Mouse (Mus musculus) adrenal gland, postnatal 36 days (tissue): ENCODE results near the gene Zfp57. TPM values are rescaled to one million over a fixed set of nuclear protein-coding genes. Genes with fewer than 3 reads are reported as not detected.
"Not testable (repeated sequence)": the region's sequence is repeated elsewhere in the genome, so short reads cannot be mapped to it uniquely, and the experiment has no call there.

Source experiments
- DNase-seq, 2 experiments: peaks; one replicate each; pipeline ENCODE4 v3.0.0; 2021; ENCODE audit warnings: mixed read lengths in 1 of 2
- long read RNA-seq, 2 experiments: library from polyadenylated mRNA; stranded (forward); transcript quantifications; one replicate each; pipeline ENCODE4 v2.0.0; 2021; ENCODE audit warnings: borderline sequencing depth in 2 of 2
- total RNA-seq, 2 experiments: library from RNA; stranded (reverse); gene quantifications; 2 replicates each; pipeline ENCODE4 v1.2.3; 2021

Zfp57 gene
- 1 to 10 TPM; 1.5 to 3.3 TPM for total RNA-seq
- long read RNA-seq, experiment 1, partial matches to known transcripts, result 0 of 1 reads
- long read RNA-seq, experiment 1, other reads (novel, unspliced or antisense), result 1 of 1 reads
- long read RNA-seq, experiment 2, result 0 reads

- DNase-seq, result no peak
Observed at GRCm38 (mm10) chr17:37000863-37001262, at the start of gene Zfp57. Gene Zfp57 (plus strand): TSS chr17:37001163.

- DNase-seq, result no peak
Observed at GRCm38 (mm10) chr17:36952631-36953030, 48.3 kb upstream of the Zfp57 start.

- DNase-seq, result no peak
Observed at GRCm38 (mm10) chr17:36953062-36953461, 47.9 kb upstream of the Zfp57 start.

- peak; percentile 95 to 96 for DNase-seq
Observed at GRCm38 (mm10) chr17:36957999-36958743, 42.8 kb upstream of the Zfp57 start, which contains the start of the genes Znrd1 and Znrd1as. Gene Znrd1 (minus strand): TSS chr17:36958559. Gene Znrd1as (plus strand): TSS chr17:36958592.

- peak in 1 of 2 experiments; percentile 19 for DNase-seq
Observed at GRCm38 (mm10) chr17:36958884-36959283, 42.1 kb upstream of the Zfp57 start.

GRCm38 (mm10) chr17:36961125-36961524 is 39.8 kb upstream of the Zfp57 start:
- no peak for DNase-seq

- no peak for DNase-seq
Observed at GRCm38 (mm10) chr17:36966875-36967274, 34.1 kb upstream of the Zfp57 start.

- no peak for DNase-seq
Observed at GRCm38 (mm10) chr17:36970316-36970890, 30.6 kb upstream of the Zfp57 start.

GRCm38 (mm10) chr17:36971172-36971850 is 29.7 kb upstream of the Zfp57 start:
- DNase-seq, result no peak

- no peak for DNase-seq
Observed at GRCm38 (mm10) chr17:36972791-36973190, 28.2 kb upstream of the Zfp57 start.

GRCm38 (mm10) chr17:36973271-36973787 is 27.6 kb upstream of the Zfp57 start:
- DNase-seq, result no peak

GRCm38 (mm10) chr17:36981221-36981813 is 19.6 kb upstream of the Zfp57 start, which contains the start of gene 2410137M14Rik:
Gene 2410137M14Rik (minus strand): TSS chr17:36981237.
- DNase-seq, result peak in 1 of 2 experiments; percentile 5

GRCm38 (mm10) chr17:36981845-36982244 is 19.1 kb upstream of the Zfp57 start:
- no peak for DNase-seq

GRCm38 (mm10) chr17:36982253-36983155 is 18.5 kb upstream of the Zfp57 start:
- no peak for DNase-seq

GRCm38 (mm10) chr17:36988475-36988874 is 12.5 kb upstream of the Zfp57 start:
- DNase-seq, result no peak

- no peak for DNase-seq
Observed at GRCm38 (mm10) chr17:36989437-36989836, 11.5 kb upstream of the Zfp57 start, which contains the start of gene H2-M5. Gene H2-M5 (minus strand): TSS chr17:36989537.

- not testable (repeated sequence) for DNase-seq
Observed at GRCm38 (mm10) chr17:36990630-36991029, 10.3 kb upstream of the Zfp57 start.

GRCm38 (mm10) chr17:36992336-36993104 is 8.4 kb upstream of the Zfp57 start:
- no peak for DNase-seq

GRCm38 (mm10) chr17:36993770-36994325 is 7.1 kb upstream of the Zfp57 start:
- no peak for DNase-seq

- DNase-seq, result no peak
Observed at GRCm38 (mm10) chr17:36994528-36994927, 6.4 kb upstream of the Zfp57 start.
